ENCODE assay signal across 16 mouse cellular contexts in genomic region chr2:125591895-125592294, GRCm38 (mm10).
"Had no signal": no experiment of that assay in that cellular context is flagged by ENCODE, and none has a peak within 500 bp of the region (broad histone marks: within the 10 kb centered on the region; RNA-seq: fewer than 3 reads in every experiment).

No protein-coding gene starts in this region.

- H3K4me2 ChIP-seq: neural tube, embryonic 13.5 days; neural tube, embryonic 15.5 days; stomach, embryonic 15.5 days had no signal

- H3K4me3 ChIP-seq: neural tube, embryonic 13.5 days; neural tube, embryonic 15.5 days; stomach, embryonic 15.5 days had no signal

- DNase-seq: retina, postnatal 1 day; right cerebral cortex, adult 18-20 months; right cerebral cortex, postnatal 14 days; right cerebral cortex, postnatal 25 days; right cerebral cortex, postnatal 4 days; spleen, adult 18-20 months; thymus, adult 18-20 months; thymus, adult 2 months; thymus, postnatal 14 days; thymus, postnatal 25 days; thymus, postnatal 36 days; thymus, postnatal 4 days had no signal

- H3K4me1 ChIP-seq: neural tube, embryonic 13.5 days; neural tube, embryonic 15.5 days; stomach, embryonic 15.5 days had no signal

- H3K9me3 ChIP-seq: neural tube, embryonic 13.5 days; neural tube, embryonic 15.5 days; stomach, embryonic 15.5 days had no signal

- H3K27ac ChIP-seq: neural tube, embryonic 13.5 days; neural tube, embryonic 15.5 days; stomach, embryonic 15.5 days; stomach, postnatal 0 days had no signal

- H3K27me3 ChIP-seq: neural tube, embryonic 13.5 days; neural tube, embryonic 15.5 days; stomach, embryonic 15.5 days had no signal

- H3K9ac ChIP-seq: neural tube, embryonic 13.5 days; neural tube, embryonic 15.5 days; stomach, embryonic 15.5 days had no signal
